Mouse (Mus musculus) gonadal fat pad, adult 2 months (tissue): Measurements from ENCODE around the gene Gm21719. TPM values are rescaled to one million over a fixed set of nuclear protein-coding genes. Genes with fewer than 3 reads are reported as not detected.
"Not testable (repeated sequence)": the region's sequence is repeated elsewhere in the genome, so short reads cannot be mapped to it uniquely, and the experiment has no call there.

ENCODE experiments used
- DNase-seq: peaks from one replicate; pipeline ENCODE4 v3.0.0-alpha.2; 2012; ENCODE audit warnings: low read depth
- polyA plus RNA-seq: library from polyadenylated mRNA; depleted of rRNA; stranded (reverse); fragments of >200 nt; gene quantifications from 2 replicates; pipeline ENCODE4 v1.2.3, GENCODE M21; 2012; rRNA removed

Gm21719 gene
- not detected in 2 replicates for polyA plus RNA-seq

DNA sequence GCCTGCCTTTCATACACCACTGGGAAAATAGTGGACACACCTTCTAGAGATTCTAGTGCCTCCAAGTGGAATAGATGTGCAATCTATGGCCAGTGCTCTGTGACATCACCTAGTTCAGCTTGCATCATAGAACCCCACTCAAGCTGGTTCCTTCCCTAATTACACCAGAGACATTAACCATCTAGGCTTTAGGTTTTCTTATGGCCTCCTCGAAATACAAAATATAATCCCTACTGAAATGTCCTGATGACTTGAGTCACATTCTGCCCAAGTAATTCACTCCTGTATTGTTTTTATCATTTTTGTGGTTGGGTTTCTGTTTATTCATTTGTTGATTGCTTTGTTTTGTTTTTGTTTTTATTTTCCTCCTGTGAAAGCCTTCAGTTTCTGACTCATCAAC, at the start of gene Gm21719:
TSS of gene Gm21719 (minus strand) at position 101 of the 400 bp plus-strand sequence.
- DNase-seq = not testable (repeated sequence)

Other genes with a start within 250 kb of the Gm21719 start
- gene Gm28919, start 99.3 kb downstream of the Gm21719 start, polyA plus RNA-seq = not detected in 2 replicates
- gene Gm20830, start 235.4 kb upstream of the Gm21719 start, polyA plus RNA-seq = not detected in 2 replicates